Mouse (Mus musculus): ENCODE data around the gene Cuta.

DNA sequence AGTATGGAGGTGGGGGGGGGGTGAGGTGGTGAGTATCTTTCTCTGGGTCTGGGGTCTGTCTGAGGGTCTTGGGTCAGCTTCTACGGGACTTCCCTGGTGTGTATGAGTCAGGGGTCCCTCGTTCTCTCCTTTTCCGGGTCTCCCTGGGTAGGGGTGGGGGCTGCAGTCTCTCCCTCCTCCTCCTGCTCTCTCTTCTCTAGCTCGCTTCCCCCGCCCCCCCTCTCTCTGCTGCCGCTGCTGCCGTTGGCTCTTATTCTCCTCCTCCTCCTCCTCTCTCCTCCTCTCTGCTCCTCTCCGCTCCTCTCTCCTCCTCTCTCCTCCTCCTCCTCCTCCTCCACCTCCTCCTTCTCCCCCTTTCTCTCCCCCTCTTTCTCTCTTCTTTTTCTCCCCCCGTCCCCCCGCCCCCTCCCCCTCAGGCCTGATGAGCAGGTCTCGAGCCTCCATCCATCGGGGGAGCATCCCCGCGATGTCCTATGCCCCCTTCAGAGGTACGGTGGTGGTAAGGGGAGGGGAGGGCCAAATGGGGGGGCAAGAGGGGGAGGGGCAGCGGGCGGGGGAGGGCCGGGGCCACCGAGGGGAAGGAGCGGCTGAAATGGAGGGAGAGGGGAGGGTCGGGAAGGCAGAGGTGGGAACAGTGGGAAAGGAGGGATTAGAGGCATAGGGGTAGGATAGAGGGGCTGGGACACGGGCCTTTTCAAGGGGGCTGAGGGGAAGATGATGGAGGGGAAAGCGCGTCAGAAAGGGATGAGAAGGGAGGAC lies 1.8 kb upstream of the Cuta start, which contains the start of gene Syngap1:
- TF ChIP-seq POLR2A (IDR thresholded peaks at IDR 0.05; ENCODE audit: control insufficient read depth, extremely low read depth, insufficient read depth, low read length, poor library complexity), result no peak
- TF ChIP-seq CTCF (IDR thresholded peaks at IDR 0.05; ENCODE audit: borderline replicate concordance, control insufficient read depth, extremely low read depth, insufficient read depth, low read length, poor library complexity), result no peak

All from thymus, adult 2 months (tissue).